In the genomic region with DNA sequence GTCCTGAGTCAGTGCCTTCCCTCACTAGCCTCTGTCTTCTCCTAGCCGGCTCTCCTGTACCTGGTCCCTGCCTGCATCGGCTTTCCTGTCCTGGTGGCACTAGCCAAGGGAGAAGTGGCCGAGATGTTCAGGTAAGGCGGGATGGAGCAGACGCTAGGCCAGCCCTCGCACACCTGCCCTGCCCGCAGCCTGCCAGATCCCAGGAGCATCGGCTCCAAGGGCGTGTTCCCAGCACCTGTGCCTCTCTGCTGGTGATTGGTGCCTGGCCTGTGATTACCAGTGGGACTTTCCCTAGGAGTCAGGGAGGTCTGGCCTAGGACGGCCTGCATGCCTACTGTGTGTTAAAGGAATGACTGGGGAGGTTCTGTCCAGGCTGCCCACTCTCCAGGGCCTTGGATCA, we compare ENCODE assay signal across 24 mouse cellular contexts. TPM values are rescaled to one million over a fixed set of nuclear protein-coding genes. Genes with fewer than 3 reads are reported as not detected.
DNase-seq lines count a peak whose midpoint lies in the region; ATAC-seq and TF ChIP-seq lines count a peak whose summit lies in the region.
"Had no signal": no experiment of that assay in that cellular context is flagged by ENCODE, and none has a peak within 500 bp of the region (broad histone marks: within the 10 kb centered on the region; RNA-seq: fewer than 3 reads in every experiment).

No protein-coding gene starts in this region.

- WGBS in cerebellum, adult 2 months: 33% methylated on average over 10 of the region's 10 CpGs
- WGBS in neural tube, embryonic 13.5 days: 96% methylated on average over 10 of the region's 10 CpGs
- 74% methylated on average over 10 of the region's 10 CpGs for WGBS in intestine, embryonic 16.5 days

- H3K36me3 ChIP-seq in neural tube, embryonic 13.5 days: peaks cover 98% of the 10 kb centered on the region
- peaks cover 39% of the 10 kb centered on the region for H3K36me3 ChIP-seq in intestine, embryonic 16.5 days (ENCODE audit: control insufficient read depth, insufficient read depth, low read length)

- no peak for TF ChIP-seq POLR2A in cerebellum, adult 2 months (IDR thresholded peaks at IDR 0.05; ENCODE audit: borderline replicate concordance, insufficient read depth, low read length)

- H3K4me1 ChIP-seq in cerebellum, adult 2 months (ENCODE audit: control insufficient read depth, insufficient read depth, low read length): peaks cover 50% of the 10 kb centered on the region
- H3K4me1 ChIP-seq in neural tube, embryonic 13.5 days (replicated peaks): peaks cover 12% of the 10 kb centered on the region
- peaks cover 6% of the 10 kb centered on the region; the same call in 1 of the 2 replicates for H3K4me1 ChIP-seq in intestine, embryonic 16.5 days (ENCODE audit: control insufficient read depth, insufficient read depth, low read length)

- no peak overlapping the region for H3K4me3 ChIP-seq in cerebellum, adult 2 months (replicated peaks; ENCODE audit: insufficient read depth, low read depth, low read length)
- H3K4me3 ChIP-seq in neural tube, embryonic 13.5 days: no peak overlapping the region
- no peak overlapping the region for H3K4me3 ChIP-seq in intestine, embryonic 16.5 days (ENCODE audit: low read length)
- H3K4me3 ChIP-seq: forebrain, embryonic 12.5 days; hindbrain, embryonic 15.5 days; left cerebral cortex, adult 2 months; liver, embryonic 15.5 days; lung, embryonic 15.5 days had no signal

- H3K27me3 ChIP-seq in cerebellum, adult 2 months (ENCODE audit: control insufficient read depth, insufficient read depth, low read length): no peaks in the 10 kb centered on the region
- no peaks in the 10 kb centered on the region for H3K27me3 ChIP-seq in neural tube, embryonic 13.5 days
- no peaks in the 10 kb centered on the region for H3K27me3 ChIP-seq in intestine, embryonic 16.5 days (replicated peaks; ENCODE audit: control insufficient read depth, insufficient read depth, low read length)
- H3K27me3 ChIP-seq: forebrain, embryonic 12.5 days; hindbrain, embryonic 15.5 days; liver, embryonic 15.5 days; lung, embryonic 15.5 days; Patski had no signal

- no peak for TF ChIP-seq CTCF in cerebellum, adult 2 months (IDR thresholded peaks at IDR 0.05; ENCODE audit: borderline replicate concordance, insufficient read depth, low read depth, low read length)

- 0 out of 2 replicates have a peak overlapping the region, but pooled peaks have one; percentile 17 for H3K9ac ChIP-seq in neural tube, embryonic 13.5 days
- H3K9ac ChIP-seq in intestine, embryonic 16.5 days (ENCODE audit: low read depth, low read length): peak overlapping the region; percentile 19; the same call in 1 of the 2 replicates
- H3K9ac ChIP-seq: forebrain, embryonic 12.5 days; hindbrain, embryonic 15.5 days; liver, embryonic 15.5 days; lung, embryonic 15.5 days had no signal

- ATAC-seq in neural tube, embryonic 13.5 days (ENCODE audit: low read depth): no peak
- 0 out of 2 replicates have a peak, but pooled peaks have one; percentile 15 for ATAC-seq in intestine, embryonic 16.5 days
- ATAC-seq: midbrain, embryonic 16.5 days; Patski had no signal

- H3K4me2 ChIP-seq in neural tube, embryonic 13.5 days: no peak overlapping the region
- H3K4me2 ChIP-seq in intestine, embryonic 16.5 days (ENCODE audit: low read depth, low read length): no peak overlapping the region
- H3K4me2 ChIP-seq: forebrain, embryonic 12.5 days; hindbrain, embryonic 15.5 days; liver, embryonic 15.5 days; lung, embryonic 15.5 days had no signal

- H3K27ac ChIP-seq in cerebellum, adult 2 months (ENCODE audit: insufficient read depth, low read length): peak overlapping the region; percentile 61; the same call in 1 of the 2 replicates
- H3K27ac ChIP-seq in neural tube, embryonic 13.5 days (replicated peaks): no peak overlapping the region
- H3K27ac ChIP-seq in intestine, embryonic 16.5 days (ENCODE audit: low read length): no peak overlapping the region
- H3K27ac ChIP-seq: forebrain, embryonic 12.5 days; hindbrain, embryonic 15.5 days; left cerebral cortex, adult 2 months; liver, embryonic 15.5 days; lung, embryonic 15.5 days had no signal

- DNase-seq in cerebellum, adult 2 months: peak; percentile 55 to 56
- DNase-seq in cerebellum, postnatal 10 days: no peak
- DNase-seq in neural tube, embryonic 10.5 days (ENCODE audit: extremely low spot score, low spot score): no peak
- no peak for DNase-seq in layer of hippocampus, adult 18-20 months (ENCODE audit: low spot score in 2 of 2)
- DNase-seq in urinary bladder, postnatal 4 days (ENCODE audit: low spot score in 2 of 2): no peak
- no peak for DNase-seq in ovary, postnatal 36 days (ENCODE audit: low spot score)
- DNase-seq: adrenal gland, adult 8-10 months; heart, postnatal 4 days; kidney, adult 11 months; liver; lung, postnatal 36 days; thymus, postnatal 25 days had no signal

- no peaks in the 10 kb centered on the region for H3K9me3 ChIP-seq in neural tube, embryonic 13.5 days
- H3K9me3 ChIP-seq in intestine, embryonic 16.5 days (ENCODE audit: control insufficient read depth, low read length): peaks cover 2% of the 10 kb centered on the region; the same call in 1 of the 2 replicates
- H3K9me3 ChIP-seq: forebrain, embryonic 12.5 days; G1E; hindbrain, embryonic 15.5 days; liver, embryonic 15.5 days; lung, embryonic 15.5 days had no signal

RNA-seq across cellular contexts. Expression of gene Mcts2, which starts 13.3 kb away (rescaled TPM):
- 19.2 and 19.9 TPM in 2 replicates for polyA plus RNA-seq in cerebellum, adult 2 months (2012; rRNA removed)
- 45.5 TPM in 2 replicates for polyA plus RNA-seq in neural tube, embryonic 13.5 days (2015; fragmentation: Nextera tagmentation; extraction: Ambion mirVana)
- polyA plus RNA-seq in intestine, embryonic 16.5 days (2015; fragmentation: Nextera tagmentation; extraction: Ambion mirVana): 18.9 and 25.1 TPM in 2 replicates
- 10 to 100 TPM; 18.3 to 19.2 TPM for total RNA-seq in layer of hippocampus, adult 18-20 months (2021)

RNA-seq across cellular contexts. Expression of gene H13, which starts 30.9 kb away (rescaled TPM):
- 80.5 and 83.5 TPM in 2 replicates for polyA plus RNA-seq in cerebellum, adult 2 months (2012; rRNA removed)
- 149 and 155 TPM in 2 replicates for polyA plus RNA-seq in neural tube, embryonic 13.5 days (2015; fragmentation: Nextera tagmentation; extraction: Ambion mirVana)
- 116 and 119 TPM in 2 replicates for polyA plus RNA-seq in intestine, embryonic 16.5 days (2015; fragmentation: Nextera tagmentation; extraction: Ambion mirVana)
- 10 to 100 TPM; 75.0 to 76.0 TPM for total RNA-seq in layer of hippocampus, adult 18-20 months (2021)

RNA-seq across cellular contexts. Expression of gene Id1, which starts 35.9 kb away (rescaled TPM):
- polyA plus RNA-seq in cerebellum, adult 2 months (2012; rRNA removed): 63.8 and 68.7 TPM in 2 replicates
- polyA plus RNA-seq in neural tube, embryonic 13.5 days (2015; fragmentation: Nextera tagmentation; extraction: Ambion mirVana): 63.6 and 68.2 TPM in 2 replicates
- 96.1 and 107 TPM in 2 replicates for polyA plus RNA-seq in intestine, embryonic 16.5 days (2015; fragmentation: Nextera tagmentation; extraction: Ambion mirVana)
- total RNA-seq in layer of hippocampus, adult 18-20 months (2021): 10 to 100 TPM; 19.5 to 22.3 TPM
- total RNA-seq: megakaryocyte-erythroid progenitor cell, adult 5-6 weeks had no signal

RNA-seq across cellular contexts. Expression of gene Cox4i2, which starts 53.8 kb away (rescaled TPM):
- 9.2 and 9.7 TPM in 2 replicates for polyA plus RNA-seq in cerebellum, adult 2 months (2012; rRNA removed)
- polyA plus RNA-seq in neural tube, embryonic 13.5 days (2015; fragmentation: Nextera tagmentation; extraction: Ambion mirVana): 4.5 and 4.7 TPM in 2 replicates
- 14.8 and 15.3 TPM in 2 replicates for polyA plus RNA-seq in intestine, embryonic 16.5 days (2015; fragmentation: Nextera tagmentation; extraction: Ambion mirVana)
- 1 to 10 TPM; 1.1 to 2.3 TPM for total RNA-seq in layer of hippocampus, adult 18-20 months (2021)
- total RNA-seq: megakaryocyte-erythroid progenitor cell, adult 5-6 weeks; neutrophil, adult 5-6 weeks had no signal
- polyA plus RNA-seq: G1E had no signal

Comparison
In these comparisons a context has a peak if more than half of its experiments do, and no peak if none do; other contexts are left out.
1. DNase-seq: peak in cerebellum, adult 2 months (2 of 2); none in cerebellum, postnatal 10 days (0 of 2), neural tube, embryonic 10.5 days (single experiment), layer of hippocampus, adult 18-20 months (0 of 2), urinary bladder, postnatal 4 days (0 of 2) and ovary, postnatal 36 days (single experiment).